Mouse (Mus musculus) cerebellum, adult 2 months (tissue): Measurements from ENCODE around the gene Lmo7.

Experiments used
- CTCF ChIP-seq: fragments of 200-500 bp; IDR thresholded peaks from 2 replicates; pipeline ENCODE4 v1.5.1; 2011; ENCODE audit warnings: low read depth, mild to moderate bottlenecking, control low read depth, low read length, moderate library complexity, borderline replicate concordance; ENCODE audit not compliant: insufficient read depth
- POLR2A ChIP-seq: fragments of 200-500 bp; IDR thresholded peaks from 2 replicates; pipeline ENCODE4 v1.6.1; 2011; ENCODE audit warnings: low read length, control low read depth, borderline replicate concordance; ENCODE audit not compliant: insufficient read depth

DNA sequence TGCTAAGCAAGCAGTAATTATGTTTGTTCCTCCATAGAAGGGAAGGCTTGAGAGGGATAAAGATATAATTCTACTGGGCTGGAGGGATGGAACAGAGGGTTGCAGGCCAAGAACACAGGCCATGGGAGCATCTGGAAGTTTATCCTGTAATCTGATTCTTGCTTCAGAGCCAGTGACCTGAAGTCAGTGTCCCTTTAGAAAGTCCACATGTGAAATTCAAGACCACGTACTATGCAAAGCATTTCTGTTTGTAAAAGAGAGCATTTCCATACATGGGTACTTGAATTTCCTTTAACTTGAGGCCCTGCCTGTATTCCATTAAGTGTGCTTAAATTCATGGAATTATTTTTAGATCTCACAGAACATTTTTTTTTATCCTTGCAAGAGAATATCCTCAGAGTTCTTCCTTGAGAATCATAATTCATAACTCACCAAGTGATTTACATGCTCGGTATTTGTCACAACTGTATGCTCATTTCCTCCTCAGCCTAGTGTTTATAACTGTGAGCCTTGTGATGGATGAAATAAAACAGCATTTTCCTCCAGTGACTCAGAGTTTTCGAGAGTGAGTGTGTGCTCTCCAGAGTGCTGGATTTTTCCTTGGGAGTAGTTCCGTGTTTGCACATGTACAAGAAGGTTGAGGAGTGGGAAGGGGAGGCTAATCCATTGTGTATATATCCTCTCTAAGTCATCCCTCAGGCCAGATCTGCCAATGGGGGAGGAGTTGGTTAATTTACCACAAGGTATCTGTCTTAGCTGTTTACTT lies 75.0 kb downstream of the Lmo7 start:
- TF ChIP-seq CTCF: no peak
- TF ChIP-seq POLR2A: no peak
